Mouse (Mus musculus) T-helper 1 cell (primary cell): Measurements from ENCODE around the gene Nxn.

ENCODE experiments used
- in situ Hi-C: fragments of 300-600 bp; cut with MboI, MseI; formaldehyde crosslinking; loops from one replicate; pipeline ENCODE4 v1.15.1; 2025; ENCODE audit warnings: high pct_unique_total_duplicates

Gene Nxn

DNA sequence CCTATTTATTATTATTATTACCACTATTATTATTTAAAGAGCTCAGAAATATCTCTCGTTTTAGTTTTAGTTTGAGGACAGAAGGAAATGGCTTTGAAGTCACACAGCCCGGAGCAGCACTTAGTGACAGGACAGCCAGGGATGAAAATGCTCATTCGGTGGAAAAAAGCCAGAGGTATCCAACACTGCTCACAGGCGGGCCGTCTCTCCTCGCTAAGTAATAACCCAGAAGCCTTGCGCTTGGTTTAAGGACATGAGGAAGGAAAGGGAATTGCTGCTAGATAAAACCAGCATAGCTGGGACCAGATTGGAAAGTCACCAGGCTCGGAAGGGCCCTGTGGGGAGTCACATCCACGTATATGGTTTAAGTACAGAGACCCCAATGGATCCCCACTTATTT, 35.3 kb downstream of the Nxn start:
- in situ Hi-C loops, result no loop called here

DNA sequence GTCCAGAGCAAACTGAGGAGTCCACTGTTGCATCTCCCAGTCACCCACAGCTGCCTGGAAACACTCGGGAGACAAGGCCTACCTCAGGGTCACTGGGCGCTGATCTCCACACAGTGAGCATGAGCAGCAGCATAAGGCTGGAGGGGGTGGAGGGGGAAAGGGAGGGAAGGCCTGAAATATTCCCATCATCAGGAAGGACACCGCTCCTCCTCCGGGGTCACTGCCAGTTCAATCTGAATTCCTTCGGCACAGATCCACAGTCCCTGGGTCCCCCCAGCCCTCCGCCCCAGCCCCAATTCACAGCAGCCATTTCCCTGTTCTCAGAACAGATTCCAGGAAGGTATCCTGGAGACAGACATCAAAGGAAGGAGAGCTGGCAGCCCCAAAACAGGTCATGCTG, 35.8 kb downstream of the Nxn start:
- in situ Hi-C loops, result no loop called here

DNA sequence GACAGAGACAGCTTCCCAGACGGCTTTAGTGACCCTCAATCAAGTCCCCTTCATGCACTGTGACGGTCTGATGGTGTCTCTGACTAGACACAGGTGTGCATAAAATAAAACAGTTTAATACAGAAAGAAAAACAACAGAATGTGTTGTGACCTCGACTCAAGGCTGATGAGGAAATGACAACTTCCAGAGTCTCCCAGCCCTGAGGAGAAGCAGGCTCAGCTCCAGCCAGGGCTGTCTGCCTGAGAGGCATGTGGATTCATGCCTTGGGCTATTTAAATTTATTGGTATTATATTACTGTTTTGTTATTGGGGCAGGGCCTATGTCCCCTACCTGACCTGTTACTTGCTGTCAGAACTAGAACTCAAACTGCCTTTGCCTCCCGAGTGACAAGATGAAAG, 37.5 kb downstream of the Nxn start:
- in situ Hi-C loops, result no loop called here

DNA sequence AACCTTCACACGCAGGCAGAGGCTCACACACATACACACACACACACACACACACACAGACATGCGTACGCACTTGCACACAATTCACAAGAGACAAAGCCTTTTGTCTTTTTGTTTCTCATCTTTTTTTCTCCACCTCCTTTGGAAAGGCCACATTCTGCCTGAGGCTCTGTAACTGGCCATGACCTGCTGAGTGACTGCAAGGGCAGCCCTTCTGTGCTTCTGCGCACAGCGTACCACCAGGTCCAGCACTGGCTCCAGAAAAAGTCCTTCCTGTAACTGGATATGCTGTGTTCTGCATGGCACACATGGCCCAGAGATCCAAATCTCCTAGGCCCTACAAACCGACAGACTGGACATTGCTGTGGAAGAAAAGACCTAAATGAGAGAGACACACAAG, 38.7 kb downstream of the Nxn start:
- in situ Hi-C loops, result no loop called here

DNA sequence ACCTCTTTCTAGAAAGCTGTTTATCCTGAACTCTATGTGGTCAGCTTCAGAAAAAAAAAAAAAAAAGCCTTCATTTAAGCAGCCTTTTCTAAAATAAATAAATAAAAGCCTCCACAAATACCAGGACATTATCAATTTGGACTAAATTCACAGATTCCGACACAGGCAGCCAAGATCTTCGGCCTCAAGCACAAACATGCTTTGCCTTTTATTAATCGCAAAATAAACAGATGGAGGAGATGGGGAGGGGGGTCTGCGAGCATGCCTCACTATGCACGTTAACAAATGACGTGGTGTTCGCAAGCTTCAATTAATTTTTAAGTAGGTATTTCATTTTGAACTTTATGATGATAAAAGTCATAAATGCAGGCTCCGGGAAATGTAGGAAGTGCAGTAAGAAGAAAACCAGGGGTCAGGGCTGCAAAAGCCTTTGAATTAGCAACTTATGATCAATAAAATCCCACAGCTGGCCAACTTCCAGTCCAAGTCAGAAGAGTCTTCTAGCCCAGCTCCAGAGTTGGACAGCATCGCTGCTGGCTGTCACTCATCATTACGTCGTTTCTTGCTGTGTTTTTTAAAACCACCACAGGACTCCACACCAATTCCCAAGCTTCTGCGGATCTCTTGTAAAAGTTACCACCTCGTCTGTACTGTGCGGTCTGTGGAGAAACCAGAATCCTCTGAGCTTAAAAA, 40.2 kb downstream of the Nxn start:
- in situ Hi-C loops, result no loop called here

DNA sequence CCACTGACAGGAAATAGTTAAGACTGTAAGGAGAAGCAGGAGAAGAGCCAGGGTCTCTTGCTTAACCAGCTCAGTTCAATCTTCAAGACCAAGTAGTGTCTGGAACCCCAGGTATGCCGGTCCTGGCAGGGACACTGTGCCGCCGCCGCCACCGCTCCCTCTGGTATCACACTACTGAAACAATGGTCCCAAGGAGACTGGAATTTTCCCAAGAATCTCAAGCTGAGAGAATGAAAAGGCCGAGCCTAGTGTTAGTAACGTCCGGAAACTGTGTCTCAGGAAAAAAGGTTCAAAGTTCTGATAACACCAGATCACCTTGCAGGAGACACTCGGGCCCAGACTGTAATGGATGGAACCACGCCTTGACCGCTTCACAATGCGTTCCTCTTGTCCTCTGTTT, 41.5 kb downstream of the Nxn start:
- in situ Hi-C loops, result no loop called here

DNA sequence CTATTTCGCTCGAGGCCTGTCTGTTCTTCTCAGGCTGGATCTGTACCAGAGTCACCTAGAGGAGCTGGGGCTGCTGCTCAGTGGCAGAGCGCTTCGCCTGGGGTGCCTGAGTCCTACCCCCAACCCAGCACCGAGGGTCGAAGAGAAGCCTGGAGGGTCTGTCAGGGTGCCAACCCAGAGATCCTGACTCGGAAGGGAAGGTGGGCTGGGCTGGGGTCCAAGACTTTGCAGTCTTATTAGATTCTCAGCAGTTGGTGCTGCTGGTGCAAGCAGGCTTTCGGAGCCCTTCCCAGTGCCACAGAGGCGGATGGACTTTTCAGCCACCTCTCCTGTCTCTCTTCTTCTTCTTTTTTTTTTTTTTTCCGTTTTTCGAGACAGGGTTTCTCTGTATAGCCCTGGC, 42.8 kb downstream of the Nxn start:
- in situ Hi-C loops, result no loop called here

DNA sequence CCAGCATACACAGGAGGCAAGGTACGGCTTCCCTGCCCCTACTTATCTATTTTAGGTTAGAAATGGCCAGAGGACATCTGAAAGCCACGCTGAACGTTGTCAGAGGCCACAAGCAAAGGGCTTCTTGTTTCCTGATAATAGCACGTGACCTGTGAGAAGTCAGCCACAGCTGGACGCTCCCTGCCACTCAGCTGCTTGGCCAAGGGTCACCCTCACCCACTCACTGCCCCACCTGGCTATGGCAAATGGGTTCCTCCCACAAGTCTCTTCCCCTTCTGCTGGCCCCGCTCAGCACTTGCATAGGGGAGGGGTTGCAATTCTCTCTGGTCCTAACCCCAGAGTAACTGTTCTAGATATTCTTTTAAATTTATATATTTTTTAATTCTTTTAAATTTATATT, 43.5 kb downstream of the Nxn start:
- in situ Hi-C loops, result no loop called here

DNA sequence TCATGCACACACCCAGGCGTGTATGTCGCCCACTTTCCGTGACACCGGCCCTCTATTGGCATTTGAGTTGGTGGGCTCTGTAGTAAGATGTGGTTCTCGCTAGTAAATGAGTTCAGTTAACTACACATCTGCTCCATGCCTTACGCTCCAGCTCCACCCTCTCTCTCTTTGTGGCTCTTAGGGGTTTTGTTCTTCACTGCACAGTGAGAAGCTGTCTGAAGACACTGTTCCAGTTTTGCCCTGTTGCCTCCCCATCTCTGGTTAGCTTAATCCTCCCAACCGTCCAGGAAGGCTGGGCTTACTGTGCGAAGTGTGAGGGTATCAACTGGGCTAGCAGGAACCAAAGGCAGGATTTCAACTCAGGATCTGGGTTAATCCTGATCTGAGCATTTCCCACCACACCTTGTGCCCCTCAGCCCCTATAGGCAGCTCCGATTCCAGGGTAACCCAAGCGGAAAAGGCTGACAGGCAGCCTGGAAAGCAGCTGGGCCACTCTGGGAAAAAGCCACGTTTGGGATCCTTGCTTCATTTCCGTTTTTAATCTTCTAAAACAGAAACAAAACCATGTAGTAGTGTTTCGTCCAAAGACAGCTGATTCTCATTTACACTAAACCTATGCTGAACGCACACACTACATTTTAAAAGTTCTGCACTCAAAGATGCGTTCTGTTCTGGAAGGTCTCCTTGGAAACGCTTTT, 45.9 kb downstream of the Nxn start:
- in situ Hi-C loops, result no loop called here

DNA sequence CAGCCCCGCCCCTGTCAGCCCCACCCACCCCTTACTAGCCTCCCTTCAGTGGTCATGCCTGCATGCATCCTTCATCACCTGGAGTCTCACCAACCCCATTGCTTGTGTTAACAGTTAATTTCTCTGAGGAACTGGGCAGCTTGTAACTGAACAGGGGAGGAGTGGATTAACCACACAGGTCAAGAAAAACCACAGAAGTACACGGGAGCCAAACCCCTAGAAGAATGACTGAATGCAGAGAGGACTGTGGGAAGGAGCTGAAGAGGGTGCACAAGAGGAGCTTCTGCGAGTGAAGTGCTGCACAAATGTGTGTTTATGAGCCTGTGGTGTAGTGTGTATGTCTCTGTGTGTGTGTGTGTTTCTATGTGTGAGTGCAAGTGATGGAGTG, 47.3 kb downstream of the Nxn start:
- in situ Hi-C loops, result no loop called here

DNA sequence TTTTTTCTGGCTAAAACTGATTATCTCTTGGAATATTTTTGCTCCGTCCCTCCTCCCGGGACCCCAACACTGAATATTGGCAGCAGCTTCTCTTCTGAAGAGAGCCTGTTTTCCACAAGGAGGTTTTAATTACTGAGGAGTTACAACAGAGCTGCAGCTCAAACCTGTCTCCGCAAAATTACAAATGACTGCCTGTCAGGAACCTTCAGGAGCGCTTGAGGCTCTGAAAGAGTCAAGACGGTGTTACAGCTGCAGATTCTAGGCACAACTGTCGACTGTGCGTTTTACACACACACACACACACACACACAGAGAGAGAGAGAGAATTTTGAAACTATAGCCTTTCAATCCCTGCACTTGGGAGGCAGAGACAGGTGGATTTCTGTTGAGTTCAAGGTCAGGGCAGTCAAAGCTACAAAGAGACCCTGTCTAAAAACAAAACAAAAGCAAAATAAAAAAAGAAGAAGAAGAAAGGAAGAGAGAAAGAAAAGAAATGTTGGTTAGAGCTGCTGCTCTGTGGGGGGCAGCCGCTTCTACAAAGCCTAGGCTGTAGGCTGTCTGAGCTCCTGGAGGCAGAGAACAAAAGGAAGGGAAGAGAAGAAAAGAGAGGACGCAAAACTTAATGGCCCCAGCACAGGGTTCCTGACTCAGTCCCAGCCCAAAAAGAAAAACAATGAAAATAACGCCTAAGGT, 47.9 kb downstream of the Nxn start:
- in situ Hi-C loops, result no loop called here

DNA sequence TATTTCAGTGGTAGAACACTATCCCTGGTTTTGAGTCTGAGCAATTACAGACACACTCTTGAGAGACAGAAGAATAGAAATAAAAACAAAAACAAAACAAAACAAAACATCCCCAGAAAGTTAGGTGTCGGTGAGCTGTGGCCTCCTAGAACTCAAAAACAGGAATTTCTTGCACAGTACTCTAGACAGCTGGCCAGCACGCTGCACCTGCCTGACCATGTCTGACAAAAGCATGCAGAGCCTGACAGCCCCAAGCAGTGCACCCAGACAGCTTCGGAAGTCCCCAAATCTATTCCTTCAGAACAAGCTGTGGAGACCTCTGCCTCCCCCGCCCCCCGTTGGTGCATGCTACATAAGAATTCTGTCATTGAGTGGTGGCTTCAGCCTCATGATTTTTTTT, 49.1 kb downstream of the Nxn start:
- in situ Hi-C loops, result no loop called here

DNA sequence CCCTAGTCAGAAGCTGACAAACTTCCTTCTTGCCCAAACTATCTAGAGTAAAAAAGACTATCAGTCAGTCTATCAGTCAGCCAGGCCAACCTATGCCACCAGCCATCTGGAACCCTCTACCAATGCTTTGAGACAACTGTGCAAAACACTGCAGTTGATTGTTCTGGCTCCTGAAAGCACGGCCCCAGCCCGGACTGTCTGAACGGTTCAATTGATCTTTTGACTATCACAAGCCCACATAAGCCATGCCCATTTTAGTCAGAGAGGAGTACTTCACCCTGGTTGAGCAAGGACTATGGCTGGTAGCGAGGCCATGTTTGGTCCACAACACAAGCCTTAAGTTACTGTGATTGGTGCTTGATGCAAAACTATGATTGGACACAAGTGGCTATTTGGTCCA, 51.4 kb downstream of the Nxn start:
- in situ Hi-C loops, result no loop called here

DNA sequence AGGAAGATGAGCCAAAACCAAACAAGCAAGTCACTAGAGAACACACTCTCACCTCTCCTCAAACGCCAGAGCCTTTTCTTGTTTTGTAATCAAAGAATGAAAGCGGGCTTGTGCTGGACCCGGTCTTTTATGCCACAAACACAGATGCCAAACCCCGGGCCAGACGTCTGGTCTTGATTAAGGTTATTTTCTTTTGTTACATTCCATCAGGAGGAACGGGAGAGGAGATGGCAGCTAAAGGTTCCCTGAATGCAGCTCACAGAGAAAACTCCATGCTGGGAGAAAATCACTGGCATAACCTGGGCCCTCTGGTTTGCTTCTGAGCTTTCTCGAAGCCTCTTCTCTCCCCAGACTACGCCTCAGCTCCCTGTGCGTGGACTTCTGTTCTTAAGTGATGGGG, 55.9 kb downstream of the Nxn start:
- in situ Hi-C loops, result no loop called here

DNA sequence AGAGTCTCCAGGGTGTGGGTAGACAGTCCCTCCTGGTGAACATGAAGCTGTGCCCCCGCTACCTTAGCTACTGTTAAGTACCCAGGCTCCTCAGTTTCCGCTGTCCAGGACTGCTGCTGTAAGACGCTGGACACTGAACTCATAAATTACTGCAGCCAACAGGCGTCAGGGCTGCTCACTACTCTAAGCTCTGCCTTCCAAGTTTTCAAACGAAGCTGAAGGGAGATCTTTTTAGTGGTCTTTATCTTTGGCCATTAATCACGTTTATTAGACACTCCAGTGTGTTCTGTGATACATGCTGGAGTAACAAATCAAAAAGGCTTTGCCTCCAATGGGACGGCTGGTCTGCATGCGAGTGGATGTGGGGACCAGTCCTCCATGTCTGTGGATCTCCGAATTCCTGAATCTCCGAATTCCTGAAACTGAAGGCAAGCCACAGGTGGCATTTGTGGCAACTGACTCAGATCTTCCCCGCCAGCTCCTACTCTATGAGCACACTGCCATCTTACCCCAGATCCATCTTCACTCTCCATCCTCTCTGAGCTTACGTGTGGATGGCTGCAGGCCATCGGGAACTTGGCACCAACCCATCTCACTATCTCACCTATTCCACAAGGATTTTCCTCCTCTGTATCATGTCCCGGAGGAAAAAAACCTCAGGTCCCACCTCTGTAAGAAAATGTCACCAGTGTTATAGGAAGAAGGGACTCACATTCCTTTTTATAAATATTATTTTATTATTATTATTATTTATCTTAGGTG, 56.9 kb downstream of the Nxn start:
- in situ Hi-C loops, result no loop called here

DNA sequence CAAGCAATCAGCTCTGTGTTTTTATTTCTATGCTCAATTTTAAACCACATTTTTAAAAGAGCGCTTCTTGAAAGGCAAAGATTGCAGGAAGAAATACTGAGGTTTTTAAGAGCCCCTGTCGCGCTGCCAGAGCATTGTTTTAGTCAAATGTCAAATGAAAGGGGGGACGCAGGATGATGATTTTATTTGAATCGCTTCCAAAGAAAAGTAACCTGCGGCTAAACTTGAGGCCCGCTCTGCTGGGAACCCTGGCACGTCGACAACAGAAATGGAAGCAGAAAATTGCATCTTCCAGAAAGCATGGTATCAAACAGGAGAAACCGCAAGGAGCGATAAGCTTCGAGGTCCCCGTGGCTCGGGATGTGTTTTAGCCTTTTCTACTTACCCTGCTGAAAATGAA, 57.8 kb downstream of the Nxn start:
- in situ Hi-C loops, result no loop called here

DNA sequence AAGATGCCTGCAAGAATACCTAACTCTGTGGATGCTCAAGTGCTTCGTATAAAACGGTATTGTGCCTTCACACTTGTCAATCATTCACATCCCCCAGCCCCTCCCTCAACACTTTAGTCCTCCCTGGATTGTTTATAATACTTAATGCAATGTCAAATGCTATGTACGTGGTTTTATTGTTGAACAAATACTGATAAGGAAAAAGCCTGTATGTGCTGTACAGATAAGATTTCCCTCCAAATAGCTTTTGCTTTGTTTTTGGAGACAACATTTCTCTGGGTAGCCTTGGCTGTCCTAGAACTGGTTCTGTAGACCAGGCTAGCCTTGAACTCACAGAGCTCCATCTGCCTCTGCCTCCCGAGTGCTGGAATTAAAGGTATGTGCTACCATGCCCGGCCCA, 59.1 kb downstream of the Nxn start:
- in situ Hi-C loops, result no loop called here

DNA sequence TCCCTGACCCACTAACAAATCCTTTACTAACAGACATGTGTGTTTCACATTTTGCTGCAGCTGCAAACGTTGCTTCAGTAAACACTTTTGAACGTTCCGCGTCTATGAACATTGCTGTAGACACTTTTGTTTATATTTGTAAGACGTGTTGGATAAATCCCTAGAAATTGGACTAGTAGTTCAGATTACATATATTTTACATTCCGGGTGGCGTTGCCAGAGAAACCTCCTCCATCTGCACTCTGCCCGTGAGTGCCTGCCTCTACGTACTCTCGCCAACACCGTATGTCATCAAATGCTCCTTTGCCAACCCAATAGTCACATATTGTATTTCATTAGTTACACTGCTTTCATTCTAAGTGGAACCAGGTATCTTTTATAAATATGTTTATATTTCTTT, 59.8 kb downstream of the Nxn start:
- in situ Hi-C loops, result no loop called here

DNA sequence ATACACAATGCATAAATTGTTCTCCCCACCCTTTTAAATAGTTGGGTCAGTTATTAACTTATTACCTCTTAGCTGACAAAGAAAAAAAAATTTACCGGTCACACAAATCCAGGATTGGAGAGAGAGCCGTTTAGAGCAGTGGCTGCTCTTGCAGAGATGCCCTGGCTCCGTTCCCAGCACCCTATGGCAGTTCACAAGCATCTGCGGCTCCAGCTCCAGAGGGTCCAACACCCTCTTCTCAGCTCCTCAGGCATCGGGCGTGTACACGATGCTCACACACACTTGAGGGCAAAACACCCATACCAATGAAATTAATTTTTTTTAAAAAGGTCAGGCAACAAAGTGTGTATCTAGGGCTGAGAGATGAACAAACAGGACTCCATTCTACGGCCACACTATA, 60.3 kb downstream of the Nxn start:
- in situ Hi-C loops, result no loop called here

DNA sequence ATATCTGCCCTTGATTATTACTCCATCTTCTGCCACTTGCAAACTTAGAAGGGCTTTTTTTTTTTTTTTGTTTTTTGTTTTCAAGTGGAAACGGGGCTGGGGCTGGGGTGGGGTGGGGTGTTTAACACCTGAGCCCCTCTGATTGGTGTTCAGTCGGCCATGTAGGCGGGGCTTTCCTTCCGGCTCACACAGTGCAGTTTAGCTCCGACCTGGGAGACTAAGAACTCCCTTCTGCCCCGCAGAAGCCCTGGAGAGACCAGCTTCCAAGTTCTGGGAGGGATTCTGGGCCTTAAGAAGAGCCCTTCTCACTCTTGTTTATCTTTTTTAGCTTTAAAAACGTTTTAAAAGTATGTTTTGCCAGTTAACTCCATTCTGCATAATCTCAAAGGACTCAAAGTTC, 61.2 kb downstream of the Nxn start:
- in situ Hi-C loops, result no loop called here

DNA sequence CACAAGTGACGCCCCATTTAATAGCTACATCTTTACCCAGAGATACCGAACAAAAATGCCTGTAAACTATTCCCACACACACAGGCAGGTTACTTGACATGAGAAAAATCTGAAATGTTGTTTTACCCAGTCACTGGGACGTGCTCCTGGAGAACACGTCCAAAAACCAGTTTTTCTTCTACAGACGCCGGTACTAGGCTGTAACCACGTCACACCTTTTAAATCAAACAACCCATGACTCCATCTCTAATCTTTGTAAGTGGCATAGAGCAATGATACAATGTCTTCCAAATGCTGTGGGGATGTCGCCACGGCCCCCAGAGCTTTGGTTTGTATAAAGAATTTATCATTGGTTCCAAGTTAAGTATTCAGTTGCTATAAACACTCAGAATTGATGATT, 61.7 kb downstream of the Nxn start:
- in situ Hi-C loops, result no loop called here

DNA sequence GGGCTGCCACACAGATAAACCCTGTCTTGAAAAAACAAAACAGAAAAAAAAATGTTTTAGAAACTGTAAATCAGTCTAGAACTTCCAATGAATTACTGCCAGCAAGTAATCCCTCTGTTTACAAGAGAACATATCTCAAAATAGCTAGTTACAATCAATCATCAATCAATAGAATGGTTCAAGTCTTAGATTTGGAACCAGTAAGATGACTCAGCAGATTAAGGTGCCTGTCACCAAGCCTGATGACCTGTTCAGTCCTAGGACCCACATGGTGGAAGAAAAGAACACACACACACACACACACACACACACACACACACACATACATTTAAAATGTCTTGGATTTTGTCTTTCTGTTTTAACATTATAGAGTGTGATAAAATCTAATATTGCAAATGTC, 62.7 kb downstream of the Nxn start:
- in situ Hi-C loops, result no loop called here

DNA sequence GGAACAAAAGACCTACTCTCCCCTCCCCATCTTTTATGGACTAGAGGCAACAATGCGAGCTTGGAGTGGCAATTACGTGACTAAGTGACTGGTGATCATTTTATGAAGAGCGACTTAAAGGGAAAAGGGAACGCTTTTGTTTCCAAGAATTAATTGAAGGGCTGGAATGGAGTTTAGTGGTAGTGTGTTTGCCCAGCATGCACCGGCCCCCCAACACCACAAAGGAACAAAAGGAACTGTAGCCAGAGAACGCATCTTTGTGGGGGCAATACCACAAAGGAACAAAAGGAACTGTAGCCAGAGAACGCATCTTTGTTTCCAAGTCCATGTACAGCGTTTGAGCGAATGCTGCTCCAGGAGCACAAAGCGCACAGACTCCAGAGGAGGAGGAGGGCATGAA, 64.0 kb downstream of the Nxn start:
- in situ Hi-C loops, result no loop called here
